Mouse (Mus musculus): Measurements from ENCODE around the gene Rab25. TPM values are rescaled to one million over a fixed set of nuclear protein-coding genes. Genes with fewer than 3 reads are reported as not detected.

Rab25 gene
- total RNA-seq, 2 experiments from 2014 or later, result not detected

DNA sequence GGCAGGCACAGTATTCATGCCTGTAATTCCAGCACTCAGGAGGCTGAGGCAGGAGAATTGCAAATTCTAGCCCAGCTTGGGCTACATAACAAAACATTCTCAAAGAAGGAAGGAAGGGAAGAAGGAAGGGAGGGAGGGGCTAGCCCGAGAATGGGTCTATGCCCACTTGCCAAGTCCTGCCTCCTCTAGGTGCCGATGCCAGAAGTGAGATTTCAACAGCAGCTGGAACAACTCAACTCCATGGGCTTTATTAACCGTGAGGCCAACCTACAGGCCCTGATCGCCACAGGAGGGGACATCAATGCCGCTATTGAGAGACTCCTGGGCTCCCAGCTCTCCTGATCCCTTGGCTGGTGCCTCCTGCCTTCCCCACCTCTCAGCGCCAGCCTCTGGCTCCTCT is 19.8 kb upstream of the Rab25 start:
- peak; percentile 24 for DNase-seq (ENCODE audit: low spot score)

DNA sequence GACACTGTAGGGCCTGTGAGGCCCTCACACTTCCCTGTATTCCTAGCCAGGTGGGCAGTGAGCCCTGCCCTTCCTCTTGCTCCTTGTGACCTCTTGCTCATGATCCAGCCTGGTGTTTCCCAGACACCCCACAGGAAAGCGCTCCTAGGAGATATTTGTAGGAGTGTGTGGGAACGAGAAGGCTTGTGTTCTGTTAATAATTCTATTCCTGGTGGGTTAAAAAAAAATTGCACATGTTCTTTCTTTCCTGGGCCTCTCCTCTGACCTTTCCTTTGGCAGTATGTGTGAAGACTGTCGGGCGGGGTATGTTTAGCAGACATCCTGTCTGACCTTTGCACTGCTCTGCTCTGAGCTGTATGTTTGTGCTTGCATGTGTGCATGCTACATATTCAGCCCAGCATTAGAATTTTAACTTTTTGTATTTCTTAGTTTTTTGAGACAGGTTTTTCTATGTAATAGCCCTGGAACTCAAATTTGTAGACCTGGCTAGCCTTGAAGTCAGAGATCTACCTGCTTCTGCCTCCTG is 18.5 kb upstream of the Rab25 start:
- DNase-seq (ENCODE audit: low spot score), result peak; percentile 16

DNA sequence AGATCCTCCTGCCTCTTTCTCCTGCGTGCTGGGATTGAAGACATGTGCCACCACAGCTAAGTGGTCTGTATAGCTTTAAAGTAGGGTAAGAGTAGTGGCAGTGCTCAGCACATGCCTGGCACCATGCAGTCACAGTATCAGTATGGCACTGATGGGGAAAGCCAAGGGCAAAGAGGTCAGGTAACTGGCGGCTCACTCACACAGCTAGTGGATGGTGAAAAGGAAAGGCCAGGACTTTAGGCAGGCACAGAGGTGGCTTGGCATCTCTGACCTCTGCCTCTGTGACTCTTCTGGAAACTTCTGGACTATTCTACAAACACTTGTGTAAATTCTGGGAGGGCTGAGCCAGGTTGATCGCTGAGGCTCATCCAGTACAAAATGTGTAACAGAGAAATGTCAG is 18.0 kb upstream of the Rab25 start:
- DNase-seq (ENCODE audit: low spot score), result peak; percentile 41

DNA sequence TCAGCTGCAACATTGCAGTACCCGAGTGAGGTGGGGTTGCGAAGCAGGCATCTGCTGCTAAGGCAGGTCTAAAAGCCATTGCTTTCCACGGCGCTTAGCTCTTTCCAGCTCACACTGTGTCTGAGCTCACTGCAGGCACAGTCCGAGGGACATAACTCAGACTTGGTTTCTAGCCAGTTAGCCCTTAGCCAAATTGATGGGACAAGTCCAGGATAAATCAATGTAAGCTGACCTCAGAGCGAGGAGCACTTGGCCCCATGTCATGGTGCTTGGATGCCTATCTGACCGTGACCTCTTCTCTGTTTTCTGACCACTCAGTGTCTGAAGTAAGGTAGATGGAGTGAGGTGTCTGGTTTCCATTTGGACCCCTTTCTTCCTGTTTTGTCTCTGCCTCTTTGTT is 15.9 kb upstream of the Rab25 start:
- DNase-seq (ENCODE audit: low spot score), result peak; percentile 39

DNA sequence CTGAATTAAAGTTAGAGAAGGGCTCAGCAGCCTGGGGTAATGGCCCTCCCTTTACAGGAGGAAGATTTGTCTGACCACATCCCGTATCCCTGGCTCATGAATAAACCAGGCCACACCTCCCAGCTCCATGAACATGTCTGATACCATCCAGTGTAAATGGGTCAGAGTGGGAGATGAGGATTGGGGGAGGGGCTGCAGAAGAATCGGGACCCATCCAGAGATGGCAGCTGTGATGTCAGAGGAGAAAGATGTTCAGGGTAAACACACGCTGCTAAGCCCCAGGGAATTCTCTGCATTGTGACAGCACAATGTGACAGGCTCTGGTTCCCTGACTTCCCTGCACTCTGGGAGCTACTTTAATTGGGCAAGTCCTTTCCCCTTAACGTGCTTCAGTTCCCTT is 15.3 kb upstream of the Rab25 start:
- DNase-seq (ENCODE audit: low spot score), result no peak

DNA sequence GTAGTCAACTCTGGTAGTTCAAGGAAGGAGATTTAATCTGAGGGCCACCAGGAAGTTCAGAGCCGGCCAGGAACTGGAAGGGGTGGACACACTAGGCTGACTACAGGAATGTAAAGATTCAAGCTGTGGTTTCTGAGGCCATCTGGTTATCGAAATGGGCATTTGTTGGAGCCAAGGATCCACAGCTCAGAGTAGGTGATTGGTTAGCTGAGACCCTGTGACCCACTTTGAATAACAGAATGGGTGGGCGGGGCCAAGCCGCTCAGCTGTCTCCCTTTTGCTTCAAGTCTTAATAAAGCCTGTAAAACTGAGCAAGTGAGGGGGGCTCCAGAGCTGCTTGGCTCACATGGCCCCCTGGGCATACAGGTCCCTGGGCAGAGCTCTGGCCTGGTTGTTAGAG is 13.9 kb upstream of the Rab25 start:
- DNase-seq (ENCODE audit: low spot score), result no peak

DNA sequence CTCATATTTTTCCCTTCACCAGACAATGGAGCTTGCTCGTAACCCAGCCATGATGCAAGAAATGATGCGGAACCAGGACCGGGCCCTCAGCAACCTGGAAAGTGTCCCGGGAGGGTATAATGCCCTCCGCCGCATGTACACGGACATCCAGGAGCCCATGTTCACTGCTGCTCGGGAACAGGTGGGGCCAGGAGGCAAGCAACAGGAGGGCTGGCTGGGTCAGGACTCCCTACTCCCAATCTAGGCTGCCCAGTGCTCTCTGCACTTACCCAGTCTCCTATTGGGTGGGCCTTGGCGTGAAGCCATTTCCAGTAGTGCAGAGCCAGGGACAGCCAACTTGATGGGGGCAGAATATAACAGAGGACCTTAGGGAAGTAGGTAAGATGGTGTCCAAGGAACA is 11.5 kb upstream of the Rab25 start:
- no peak for DNase-seq (ENCODE audit: low spot score)

DNA sequence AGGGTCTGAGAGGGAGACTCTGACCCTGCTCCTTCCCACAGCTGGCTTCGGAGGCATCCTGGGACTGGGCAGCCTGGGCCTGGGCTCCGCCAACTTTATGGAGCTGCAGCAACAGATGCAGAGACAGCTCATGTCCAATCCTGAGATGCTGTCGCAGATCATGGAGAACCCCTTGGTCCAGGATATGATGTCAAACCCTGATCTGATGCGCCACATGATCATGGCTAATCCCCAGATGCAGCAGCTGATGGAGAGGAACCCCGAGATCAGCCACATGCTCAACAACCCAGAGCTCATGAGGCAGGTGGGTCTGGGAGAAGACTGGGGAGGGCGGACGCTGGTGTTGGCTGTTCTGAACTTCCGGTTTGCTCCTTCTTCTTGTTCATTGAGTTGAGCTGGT is 8.5 kb upstream of the Rab25 start:
- no peak for DNase-seq (ENCODE audit: low spot score)

DNA sequence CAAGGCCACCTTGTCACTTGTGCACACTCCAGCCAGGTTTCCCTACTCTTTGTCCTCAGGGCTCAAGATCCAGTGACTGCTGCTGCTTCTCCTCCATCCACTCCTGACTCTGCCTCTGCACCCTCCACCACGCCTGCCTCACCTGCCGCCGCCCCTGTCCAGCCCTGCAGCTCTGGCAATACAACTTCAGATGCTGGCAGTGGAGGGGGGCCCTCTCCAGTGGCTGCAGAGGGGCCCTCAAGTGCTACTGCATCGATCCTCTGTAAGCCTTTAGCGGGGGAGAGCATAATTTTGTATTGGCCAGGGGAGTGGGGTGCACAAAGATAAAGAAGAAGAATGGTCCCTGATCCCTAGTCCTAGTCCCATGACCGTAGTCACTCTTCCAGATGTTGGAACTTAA is 7.6 kb upstream of the Rab25 start:
- no peak for DNase-seq (ENCODE audit: low spot score)

DNA sequence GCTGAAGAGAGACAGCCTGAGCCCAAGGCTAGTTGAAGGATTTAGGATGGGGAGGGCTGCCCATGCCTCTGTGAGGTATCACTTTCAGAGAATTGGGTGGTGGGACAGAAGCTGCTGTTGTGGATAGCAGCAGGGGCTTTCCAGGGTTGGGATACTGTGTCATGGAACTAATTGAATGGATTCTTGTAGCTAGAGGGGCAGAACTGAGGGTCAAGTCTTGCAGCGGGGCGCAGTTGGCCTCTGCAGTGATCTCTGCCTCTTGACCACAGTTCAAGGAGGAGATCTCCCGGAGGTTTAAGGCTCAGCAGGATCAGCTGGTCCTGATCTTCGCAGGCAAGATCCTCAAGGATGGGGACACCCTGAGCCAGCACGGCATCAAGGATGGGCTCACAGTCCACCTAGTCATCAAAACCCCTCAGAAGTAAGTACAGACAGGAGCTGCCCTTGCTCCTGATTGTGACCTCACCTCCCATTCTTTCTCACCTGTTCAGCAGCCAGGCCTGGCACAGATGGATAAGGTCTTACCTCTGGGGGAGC is 7.0 kb upstream of the Rab25 start:
- no peak for DNase-seq (ENCODE audit: low spot score)

DNA sequence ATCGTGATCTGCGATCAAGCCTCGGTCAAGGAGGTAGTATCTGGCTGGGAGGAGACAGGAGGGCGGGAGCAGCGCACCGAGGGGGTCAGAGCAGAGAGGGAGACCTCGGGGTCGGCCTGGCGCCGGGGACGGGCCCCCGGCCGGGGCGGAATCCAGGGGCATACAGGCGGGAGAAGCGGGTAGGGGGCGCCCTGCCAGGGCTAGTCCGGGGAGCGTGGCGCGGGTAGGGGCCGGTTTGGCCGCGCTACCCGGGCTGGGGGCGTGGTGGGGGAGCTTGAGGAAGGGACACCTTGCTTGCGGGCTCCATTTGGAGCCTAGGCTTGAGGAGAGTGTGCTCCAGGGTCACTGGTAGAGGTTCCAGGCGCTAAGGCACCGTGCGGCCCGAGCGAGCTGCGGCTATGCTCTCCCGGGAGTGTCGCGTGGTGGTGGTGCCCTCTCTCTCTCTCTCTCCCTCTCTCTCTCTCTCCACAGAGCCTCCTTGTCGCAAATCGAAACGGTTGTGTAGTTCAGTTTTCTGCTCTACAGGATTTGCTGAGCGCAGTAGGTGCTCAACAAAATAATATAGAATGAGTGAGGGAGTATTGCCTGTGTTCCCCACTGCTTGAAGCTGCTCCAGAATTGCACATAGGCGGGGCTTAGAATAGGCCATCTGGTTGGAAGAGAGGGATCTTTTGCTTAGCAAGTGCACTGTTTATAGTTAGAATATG is 5.9 kb upstream of the Rab25 start:
- DNase-seq (ENCODE audit: low spot score), result peak; percentile 40

DNA sequence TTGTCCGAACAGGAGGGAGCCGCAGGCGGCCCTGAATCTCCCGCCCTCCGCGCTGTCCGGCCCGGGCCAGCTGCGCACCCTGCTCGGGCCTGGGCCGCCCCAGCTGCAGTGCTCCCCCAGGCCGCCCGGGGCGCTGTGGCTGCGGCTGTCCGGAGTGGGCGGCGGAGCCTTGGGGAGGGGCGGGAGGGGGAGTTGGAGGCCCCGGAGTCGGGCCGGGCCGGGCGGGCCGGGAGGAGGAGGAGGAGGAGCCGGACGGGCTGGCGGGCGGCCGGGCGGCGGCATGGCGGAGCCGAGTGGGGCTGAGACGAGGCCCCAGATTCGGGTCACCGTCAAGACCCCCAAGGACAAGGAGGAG is 5.4 kb upstream of the Rab25 start, which contains the start of gene Ubqln4:
Ubqln4 (plus strand) TSS at position 234 of the 355 bp plus-strand sequence.
- DNase-seq (ENCODE audit: low spot score), result peak; percentile 93

DNA sequence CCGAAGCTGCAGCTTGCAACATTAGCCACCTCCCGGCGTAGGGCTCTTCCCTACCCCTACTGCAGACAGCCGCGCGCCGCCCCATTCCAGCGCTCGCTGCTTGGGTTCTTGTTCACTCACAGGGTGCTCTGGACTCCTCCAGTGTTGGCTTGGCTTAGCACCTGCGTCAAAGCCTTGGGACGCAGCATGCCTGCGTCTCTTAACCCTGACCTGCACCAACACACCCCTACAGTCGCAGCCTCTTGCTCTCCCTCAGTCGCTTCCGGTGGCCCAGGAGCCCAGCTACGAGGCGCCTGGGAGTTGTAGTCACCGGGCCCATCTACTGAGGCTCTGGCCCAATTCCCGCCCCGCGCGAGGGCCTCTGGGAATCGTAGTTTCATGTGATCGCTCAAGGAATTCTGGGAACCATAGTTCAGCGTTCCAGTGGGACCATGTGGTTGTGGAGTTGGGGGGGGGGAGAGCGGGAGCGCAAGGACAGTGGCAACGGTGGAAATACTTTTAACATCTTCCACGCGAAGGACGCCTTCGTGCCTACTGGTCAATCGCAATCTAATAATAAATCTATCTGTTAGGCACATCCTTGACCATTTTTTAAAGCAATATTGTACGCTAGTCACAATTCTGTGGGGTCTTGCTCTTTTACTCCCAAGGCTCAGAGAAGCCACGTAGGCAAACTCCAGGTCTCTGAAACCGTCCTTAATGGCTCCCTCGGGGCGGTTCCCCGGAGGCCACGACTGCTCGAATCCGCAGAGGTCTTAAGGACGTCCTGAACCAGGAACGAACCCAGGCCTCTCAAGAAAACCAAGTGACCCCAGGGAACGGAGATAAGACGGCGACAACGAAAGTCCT is 4.8 kb upstream of the Rab25 start, which contains the start of gene Lamtor2:
Lamtor2 (minus strand) TSS at position 399 of the 849 bp plus-strand sequence.
- peak; percentile 99 for DNase-seq (ENCODE audit: low spot score)

DNA sequence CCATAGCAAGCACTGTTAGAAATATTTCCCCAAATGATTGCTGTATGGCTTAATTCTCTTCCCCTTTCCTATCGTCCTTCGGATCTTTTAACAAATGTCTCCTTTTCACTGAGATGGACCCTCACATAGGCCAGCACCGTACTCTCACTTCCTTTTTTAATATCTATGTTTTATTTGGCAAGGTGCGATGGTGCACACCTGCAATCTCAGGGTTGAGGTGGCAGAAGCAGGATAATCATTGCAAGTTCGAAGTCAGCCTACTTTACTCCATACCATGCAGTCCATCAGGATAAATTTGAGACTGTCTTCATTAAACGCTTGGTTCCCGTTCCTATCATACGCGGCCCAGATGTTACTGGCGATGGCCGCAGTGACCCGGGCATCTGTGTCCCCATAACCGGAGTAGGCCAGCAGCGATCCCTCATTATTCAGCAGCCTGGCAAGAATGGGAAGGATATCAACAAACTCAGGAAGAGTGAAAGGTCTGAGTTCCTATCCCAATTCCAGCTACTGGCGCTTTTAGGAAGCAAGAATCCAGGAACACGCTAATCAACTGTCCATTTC is 4.1 kb upstream of the Rab25 start:
- DNase-seq (ENCODE audit: low spot score), result no peak

DNA sequence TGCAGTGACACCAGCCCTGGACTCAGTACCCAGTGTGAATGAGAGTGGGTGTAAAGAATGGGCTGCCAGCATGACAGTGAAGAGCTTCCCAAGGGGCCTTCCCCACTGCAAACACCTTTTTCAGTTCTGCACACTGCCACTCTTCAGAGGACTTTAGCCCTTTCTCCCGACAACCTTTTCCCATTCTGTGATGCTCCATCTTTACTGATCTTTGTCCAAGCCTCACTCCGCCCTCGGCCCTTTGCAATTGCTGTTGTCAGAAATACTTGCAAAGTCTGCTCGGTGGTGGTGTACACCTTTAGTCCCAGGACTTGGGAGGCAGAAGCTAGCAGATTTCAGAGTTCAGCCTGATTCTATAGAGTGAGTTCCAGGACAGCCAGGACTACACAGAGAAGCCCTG is 3.5 kb upstream of the Rab25 start:
- DNase-seq (ENCODE audit: low spot score), result no peak

DNA sequence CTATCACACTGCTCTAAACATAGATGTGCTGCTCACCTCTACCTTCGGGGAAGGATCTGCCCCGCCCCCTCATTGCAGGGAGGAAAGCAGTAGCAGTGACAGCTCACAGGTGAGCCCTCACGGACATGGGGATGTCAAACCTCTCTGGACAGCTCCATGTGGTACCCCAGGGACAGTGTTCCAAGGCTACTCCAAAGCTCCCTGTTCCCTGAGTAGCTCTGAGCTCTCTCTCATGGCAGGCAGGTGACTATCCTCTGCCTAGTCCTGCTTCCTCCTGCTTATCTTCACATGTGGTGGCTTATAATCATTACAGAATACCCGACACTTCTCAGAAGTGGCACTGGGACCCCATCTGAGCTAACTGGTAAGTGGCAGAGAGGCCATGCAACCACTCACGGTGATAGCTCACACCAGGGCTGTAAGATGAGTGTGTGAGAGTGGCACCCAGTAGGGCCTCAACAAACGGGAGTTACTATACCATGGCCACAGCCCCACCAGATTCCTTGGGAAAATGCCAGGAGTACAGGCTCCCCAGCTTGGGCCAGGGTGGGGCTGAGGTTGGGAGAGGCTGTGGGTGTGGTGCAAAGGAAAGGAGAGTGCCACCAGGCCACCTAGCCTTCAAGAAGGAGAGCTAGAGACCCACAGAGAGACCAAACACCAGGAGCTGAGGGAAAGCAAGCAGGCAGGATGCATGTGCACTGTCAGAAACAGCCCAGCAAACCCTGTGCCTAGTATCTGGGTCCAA is 1.3 kb downstream of the Rab25 start:
- DNase-seq (ENCODE audit: low spot score), result no peak

DNA sequence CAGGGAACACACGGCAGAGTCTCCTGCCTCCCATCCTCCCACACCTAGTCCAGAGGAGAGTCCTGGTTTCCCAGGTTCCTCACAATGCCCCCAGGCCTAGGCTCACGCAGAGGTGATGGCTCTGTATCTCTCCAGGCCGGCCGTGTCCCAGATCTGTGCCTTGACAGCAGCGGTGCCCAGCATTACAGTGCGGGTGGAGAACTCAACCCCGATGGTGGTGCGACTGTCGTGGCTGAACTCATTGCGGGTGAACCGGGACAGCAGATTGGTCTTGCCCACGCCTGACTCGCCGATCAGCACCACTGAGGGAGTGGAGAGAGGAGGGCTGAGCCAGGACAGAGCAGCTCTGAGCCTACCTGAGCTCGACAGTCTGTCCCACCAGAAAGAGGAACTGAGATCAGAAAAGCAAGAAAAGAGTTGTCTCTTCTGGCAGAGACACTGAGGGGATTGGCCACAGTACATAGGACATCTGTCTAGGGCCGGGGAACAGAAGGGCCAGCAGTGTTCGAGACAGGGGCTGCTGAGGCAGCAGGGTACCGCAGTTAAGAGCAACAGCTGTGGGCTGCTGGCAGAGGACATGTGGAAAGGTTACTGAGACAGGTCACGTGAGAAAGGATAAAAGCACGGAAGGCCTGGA is 3.0 kb downstream of the Rab25 start:
- no peak for DNase-seq (ENCODE audit: low spot score)

DNA sequence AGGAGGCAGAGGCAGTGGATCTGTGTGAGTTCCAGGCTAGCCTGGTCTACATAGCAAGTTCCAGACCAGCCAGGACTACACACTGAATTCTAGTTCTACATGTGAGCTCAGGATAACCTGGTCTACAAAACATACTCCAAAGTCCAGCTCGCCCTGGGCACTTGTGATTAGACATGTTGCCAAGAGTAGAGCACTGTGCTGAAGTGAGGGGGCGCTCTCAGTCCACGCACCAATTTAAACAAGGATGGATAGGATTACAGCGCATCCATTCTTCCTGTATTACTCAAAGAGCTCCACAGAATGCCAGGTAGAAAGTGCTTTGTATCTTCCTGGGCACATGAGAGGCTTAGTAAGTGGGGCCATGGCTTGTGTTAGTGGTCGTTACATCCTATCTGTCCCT is 3.6 kb downstream of the Rab25 start:
- no peak for DNase-seq (ENCODE audit: low spot score)

DNA sequence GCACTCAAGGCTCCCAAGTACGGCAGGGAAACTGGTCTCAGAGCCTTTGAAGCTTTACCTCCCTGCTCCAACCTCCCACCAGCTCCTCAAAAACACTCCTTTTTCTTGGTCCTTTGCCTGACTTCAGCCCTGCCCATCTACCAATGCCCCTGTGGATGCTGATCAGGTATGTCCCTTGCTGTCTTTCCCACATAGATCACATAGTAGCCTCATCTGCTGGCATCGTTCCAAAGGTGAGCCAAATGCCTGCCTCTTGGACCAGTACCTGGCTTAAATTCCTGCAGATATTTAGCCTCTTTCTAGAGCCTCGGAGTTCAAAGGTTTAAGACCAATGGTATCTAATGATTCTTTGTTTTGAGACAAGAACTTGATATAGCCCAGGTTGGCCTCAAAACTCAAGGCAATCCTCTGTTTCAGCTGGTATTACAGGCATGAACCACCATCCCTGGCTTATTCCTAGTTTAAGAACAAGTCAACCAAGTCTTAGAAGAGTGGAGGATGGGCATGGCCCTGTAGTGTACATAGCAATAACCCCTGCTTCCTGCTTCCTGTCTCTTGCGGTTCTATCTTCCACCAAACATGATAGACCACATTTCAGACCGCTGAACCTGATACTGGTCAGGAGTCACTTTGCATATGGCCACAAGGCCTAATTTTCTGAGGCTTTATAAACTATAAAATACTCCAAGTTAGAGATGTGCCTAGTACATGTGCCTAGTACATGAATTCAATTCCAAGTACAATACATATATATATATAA is 4.3 kb downstream of the Rab25 start:
- no peak for DNase-seq (ENCODE audit: low spot score)

DNA sequence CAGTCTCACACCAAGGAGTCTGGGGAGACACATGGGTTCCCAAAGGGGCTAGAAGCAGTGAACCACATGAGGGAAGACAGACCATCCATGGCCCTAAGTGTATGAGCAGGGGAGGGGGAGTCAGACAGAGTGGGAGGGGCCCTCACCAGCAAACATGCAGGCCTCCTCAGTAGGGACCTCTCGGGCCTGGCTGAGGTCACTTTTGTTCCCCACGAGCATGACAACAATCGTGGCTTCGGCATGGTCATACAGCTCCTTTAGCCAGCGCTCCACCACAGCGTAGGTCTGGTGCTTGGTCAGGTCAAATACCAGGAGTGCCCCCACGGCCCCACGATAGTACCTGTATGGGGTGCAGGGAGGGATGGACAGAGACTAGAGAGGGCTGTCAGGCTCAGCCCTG is 4.9 kb downstream of the Rab25 start:
- no peak for DNase-seq (ENCODE audit: low spot score)
